Mouse (Mus musculus) kidney, adult 2 months (tissue): ENCODE measurements around the gene Esrrg. TPM values are rescaled to one million over a fixed set of nuclear protein-coding genes. Genes with fewer than 3 reads are reported as not detected.

Experiments used
- DNase-seq: peaks from one replicate; pipeline ENCODE4 v3.0.0; 2021
- H3K27ac ChIP-seq: fragments of 200-500 bp; 2 replicates; pipeline ENCODE4 v1.5.1; 2012; ENCODE audit warnings: low read depth, low read length, control low read depth, inconsistent platforms; ENCODE audit not compliant: insufficient read depth
- H3K27me3 ChIP-seq: fragments of 200-500 bp; replicated peaks from 2 replicates; pipeline ENCODE4 v1.6.1; 2012; ENCODE audit warnings: mild to moderate bottlenecking, moderate library complexity, low read length, inconsistent platforms; ENCODE audit not compliant: control insufficient read depth, insufficient read depth
- H3K36me3 ChIP-seq: fragments of 200-500 bp; 2 replicates; pipeline ENCODE4 v1.6.1; 2012; ENCODE audit warnings: mild to moderate bottlenecking, moderate library complexity, low read length, inconsistent platforms; ENCODE audit not compliant: control insufficient read depth, insufficient read depth
- H3K4me1 ChIP-seq: fragments of 200-500 bp; 2 replicates; pipeline ENCODE4 v1.6.1; 2011; ENCODE audit warnings: low read length; ENCODE audit not compliant: control insufficient read depth, insufficient read depth
- H3K4me3 ChIP-seq: fragments of 200-500 bp; 2 replicates; pipeline ENCODE4 v1.5.1; 2011; ENCODE audit warnings: mild to moderate bottlenecking, low read depth, low read length, control low read depth; ENCODE audit not compliant: insufficient read depth
- CTCF ChIP-seq: fragments of 200-500 bp; conservative IDR thresholded peaks from 2 replicates; pipeline ENCODE4 v1.5.1; 2011; ENCODE audit warnings: low read depth, mild to moderate bottlenecking, control low read depth, low read length, moderate library complexity, mixed read lengths; ENCODE audit not compliant: insufficient read depth, insufficient read length
- POLR2A ChIP-seq: fragments of 200-500 bp; IDR thresholded peaks from one replicate; pipeline ENCODE4 v1.6.1; 2011; ENCODE audit warnings: low read depth, low read length, control low read depth
- WGBS: fragments of 180-500 bp; shearing (Covaris S2); methylation state at CpG from one replicate; pipeline ENCODE4 v1.1.7; 2018; 5-methylcytosine and 5-hydroxymethylcytosine counted together
- polyA plus RNA-seq: library from polyadenylated mRNA; depleted of rRNA; stranded (reverse); fragments of >200 nt; gene quantifications from 2 replicates; pipeline ENCODE4 v1.2.3, GENCODE M21; 2012

Gene Esrrg
- polyA plus RNA-seq, 1 experiment, result 24.2 TPM

DNA sequence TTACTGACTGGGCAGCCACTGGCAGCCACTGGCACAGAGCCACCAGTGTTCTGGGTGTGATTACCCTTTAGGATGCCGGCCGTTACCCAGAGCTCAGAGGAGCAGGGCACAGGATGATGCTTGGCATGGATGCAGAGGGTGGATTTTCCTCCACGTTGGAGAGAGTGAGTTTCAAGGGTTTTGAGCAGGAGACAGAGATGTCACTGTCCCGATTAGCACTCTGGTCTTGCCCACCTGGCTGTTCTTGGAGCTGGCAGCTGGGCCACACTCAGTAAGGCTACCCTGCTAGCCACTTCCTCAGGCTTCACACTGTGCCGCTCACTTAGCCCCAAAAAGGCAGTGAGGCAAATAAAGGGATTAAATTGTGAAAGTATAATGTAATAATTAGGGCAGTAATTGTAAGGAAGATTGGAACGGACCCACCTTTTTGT lies 438.1 kb downstream of the Esrrg start:
- no peak for TF ChIP-seq CTCF
- TF ChIP-seq POLR2A, result no peak
- H3K27me3 ChIP-seq, result no peaks in the 10 kb centered on the region
- H3K4me1 ChIP-seq, result no peaks in the 10 kb centered on the region
- WGBS, result 79% methylated on average over 6 of the region's 6 CpGs
- DNase-seq, result no peak
- no peak overlapping the region for H3K27ac ChIP-seq
- no peaks in the 10 kb centered on the region for H3K36me3 ChIP-seq
- no peak overlapping the region for H3K4me3 ChIP-seq

- no peaks in the 10 kb centered on the region for H3K27me3 ChIP-seq
- H3K4me3 ChIP-seq, result no peak overlapping the region
- TF ChIP-seq CTCF (no peak), POLR2A (no peak)
- WGBS, result 65% methylated on average over 3 of the region's 3 CpGs
- H3K36me3 ChIP-seq, result no peaks in the 10 kb centered on the region
- DNase-seq, result no peak
- no peaks in the 10 kb centered on the region for H3K4me1 ChIP-seq
- H3K27ac ChIP-seq, result no peak overlapping the region
Measured at GRCm38 (mm10) chr1:188047148-188047547, 438.6 kb downstream of the Esrrg start.

DNA sequence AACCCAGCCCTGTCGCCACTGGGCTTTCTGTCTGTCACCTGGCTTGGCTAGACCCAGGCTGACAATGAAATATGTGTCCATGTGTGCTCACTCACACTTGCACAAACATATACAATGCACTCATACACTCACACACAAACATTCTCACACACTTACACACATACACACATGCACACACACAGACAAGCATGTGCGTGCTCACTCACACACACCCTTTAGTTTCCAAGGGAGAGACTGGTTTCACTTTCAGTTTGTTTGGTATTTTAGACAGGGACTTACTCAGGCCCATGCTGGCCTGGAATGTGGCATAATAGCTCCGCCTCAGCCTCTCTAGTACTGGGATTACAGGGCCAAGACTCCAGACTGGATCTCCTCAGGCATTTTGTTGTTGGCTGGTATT lies 447.3 kb downstream of the Esrrg start:
- 45% methylated on average over 3 of the region's 3 CpGs for WGBS
- peaks cover 17% of the 10 kb centered on the region; the same call in 1 of the 2 replicates for H3K4me1 ChIP-seq
- DNase-seq, result peak; percentile 19

DNA sequence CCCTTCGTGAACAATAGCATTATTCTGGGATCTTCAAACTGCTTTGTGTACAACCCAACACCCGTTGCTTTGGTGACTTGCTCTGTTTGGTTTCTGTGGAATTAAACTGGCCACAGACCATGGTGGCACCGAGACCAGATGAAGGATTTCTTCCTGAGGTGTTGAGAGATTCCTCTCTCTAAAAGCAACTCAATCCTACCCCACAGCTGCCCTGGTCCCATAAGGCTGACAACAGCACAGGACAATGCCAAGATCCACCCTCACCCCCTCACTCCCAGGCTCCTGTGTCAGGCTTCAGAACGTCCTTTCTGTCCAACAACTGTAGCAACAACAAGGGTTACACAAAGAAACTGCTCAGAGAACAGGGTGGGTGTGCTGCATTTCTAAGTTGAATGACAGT lies 449.3 kb downstream of the Esrrg start:
- Histone ChIP-seq H3K4me3 (no peak overlapping the region), H3K36me3 (no peaks in the 10 kb centered on the region), H3K4me1 (peaks cover 17% of the 10 kb centered on the region; the same call in 1 of the 2 replicates), H3K27me3 (no peaks in the 10 kb centered on the region), H3K27ac (no peak overlapping the region)
- 71% methylated on average over 4 of the region's 4 CpGs for WGBS
- no peak for DNase-seq
- TF ChIP-seq POLR2A (no peak), CTCF (no peak)

More for the DNA sequence above, 447.3 kb downstream of the Esrrg start:
- Histone ChIP-seq H3K27me3 (no peaks in the 10 kb centered on the region), H3K36me3 (no peaks in the 10 kb centered on the region), H3K4me3 (peak overlapping the region; percentile 3; the same call in 1 of the 2 replicates), H3K27ac (no peak overlapping the region)
- TF ChIP-seq CTCF (no peak), POLR2A (no peak)

DNA sequence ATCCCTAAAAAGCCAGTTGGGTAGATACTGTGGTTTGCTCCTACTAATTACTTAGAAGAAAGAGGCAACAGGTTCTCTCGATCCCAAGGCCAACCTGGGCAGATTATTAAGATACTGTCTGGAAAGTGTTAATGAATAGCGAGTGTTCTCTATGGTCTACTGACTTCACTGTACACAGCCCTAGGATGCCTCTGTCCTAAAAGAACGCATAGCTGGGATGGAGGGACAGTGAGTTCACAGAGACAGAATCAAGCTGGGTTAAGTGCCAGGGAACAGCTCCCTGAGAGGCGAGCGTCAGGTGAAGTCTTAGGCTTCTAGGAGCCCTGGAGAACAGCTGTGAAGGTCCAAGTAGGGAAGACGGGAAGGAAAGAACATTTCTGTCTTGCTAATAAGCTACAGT lies 450.4 kb downstream of the Esrrg start:
- Histone ChIP-seq H3K36me3 (no peaks in the 10 kb centered on the region), H3K27ac (peak overlapping the region; percentile 84), H3K4me1 (peaks cover 17% of the 10 kb centered on the region; the same call in 1 of the 2 replicates), H3K4me3 (no peak overlapping the region), H3K27me3 (no peaks in the 10 kb centered on the region)
- no peak for TF ChIP-seq CTCF
- no peak for TF ChIP-seq POLR2A
- peak; percentile 85 for DNase-seq
- 42% methylated on average over 6 of the region's 6 CpGs for WGBS

- H3K36me3 ChIP-seq, result no peaks in the 10 kb centered on the region
- DNase-seq, result peak; percentile 39
- WGBS, result 56% methylated on average over 7 of the region's 7 CpGs
- H3K4me1 ChIP-seq, result peaks cover 17% of the 10 kb centered on the region; the same call in 1 of the 2 replicates
- H3K4me3 ChIP-seq, result no peak overlapping the region
- H3K27me3 ChIP-seq, result no peaks in the 10 kb centered on the region
- TF ChIP-seq POLR2A (no peak), CTCF (no peak)
- H3K27ac ChIP-seq, result no peak overlapping the region
Measured at GRCm38 (mm10) chr1:188060493-188060892, 451.9 kb downstream of the Esrrg start.

DNA sequence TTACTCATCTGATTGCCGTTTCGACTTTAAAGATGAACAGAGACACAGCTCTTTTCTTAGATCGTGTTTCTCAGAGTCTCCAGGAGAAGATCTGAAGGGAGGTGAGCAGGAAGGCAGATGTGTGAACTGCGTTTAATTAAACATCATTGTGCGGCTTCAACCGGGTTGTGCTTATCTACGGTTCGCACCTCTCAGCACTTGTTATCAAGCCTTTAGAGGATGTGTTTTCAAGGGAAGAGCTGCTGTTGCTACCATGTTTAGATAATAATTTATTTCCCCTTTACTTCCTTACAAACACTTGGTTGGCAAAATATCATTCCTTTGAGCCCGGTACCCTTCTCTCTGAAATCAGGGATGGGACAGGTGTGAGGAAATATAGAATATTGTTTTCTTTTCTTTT lies 460.2 kb downstream of the Esrrg start:
- 77% methylated on average over 9 of the region's 9 CpGs for WGBS
- H3K27me3 ChIP-seq, result no peaks in the 10 kb centered on the region
- TF ChIP-seq POLR2A (no peak), CTCF (no peak)

More for the DNA sequence above, 460.2 kb downstream of the Esrrg start:
- Histone ChIP-seq H3K27ac (no peak overlapping the region), H3K4me1 (no peaks in the 10 kb centered on the region), H3K36me3 (no peaks in the 10 kb centered on the region; the same call in 1 of the 2 replicates), H3K4me3 (no peak overlapping the region)
- no peak for DNase-seq
